Mouse (Mus musculus) 416B (cell line): ENCODE results near the gene Cox10.

Source experiments
- DNase-seq: peaks from one replicate; pipeline ENCODE4 v3.0.0; 2011; ENCODE audit warnings: low read depth

Cox10 gene

DNA sequence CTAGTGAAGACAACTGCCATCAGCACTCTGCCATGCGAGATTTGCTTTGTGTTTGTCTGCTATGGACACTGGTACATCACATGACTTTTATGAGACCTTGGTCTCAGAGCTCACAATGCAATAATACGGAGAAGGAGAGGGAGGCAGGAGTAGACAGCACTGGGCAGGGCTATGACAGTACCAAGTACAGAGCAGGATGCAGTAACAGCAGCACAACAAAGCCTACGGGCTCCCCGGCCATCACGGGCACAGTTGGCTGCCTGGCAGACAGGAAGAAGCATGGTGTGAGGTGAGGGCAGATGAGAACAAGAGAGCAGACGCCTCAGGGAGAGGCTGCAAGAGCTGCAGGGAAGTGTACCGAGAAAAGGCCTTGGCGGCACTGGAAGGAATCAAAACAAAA is 87.3 kb downstream of the Cox10 start:
- no peak for DNase-seq

DNA sequence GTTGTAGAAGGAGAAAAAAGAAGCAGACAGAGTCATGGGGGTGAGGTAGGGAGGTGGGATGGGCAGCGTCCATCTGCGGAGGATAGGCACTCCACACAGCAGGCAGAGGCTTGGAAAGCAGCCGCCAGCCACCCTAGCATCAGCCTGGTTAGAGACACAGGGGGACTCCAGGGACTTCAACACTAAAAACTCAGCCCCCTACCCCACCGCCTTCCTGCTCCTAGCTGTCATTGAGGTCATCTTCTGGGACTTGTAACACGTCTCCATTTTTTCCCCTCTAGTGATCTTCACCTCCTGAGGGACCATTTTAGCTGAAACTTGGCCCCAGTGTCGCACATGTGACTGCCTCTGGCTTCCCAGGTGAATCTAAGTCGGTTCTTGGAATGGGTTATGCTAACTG is 88.5 kb downstream of the Cox10 start:
- no peak for DNase-seq

DNA sequence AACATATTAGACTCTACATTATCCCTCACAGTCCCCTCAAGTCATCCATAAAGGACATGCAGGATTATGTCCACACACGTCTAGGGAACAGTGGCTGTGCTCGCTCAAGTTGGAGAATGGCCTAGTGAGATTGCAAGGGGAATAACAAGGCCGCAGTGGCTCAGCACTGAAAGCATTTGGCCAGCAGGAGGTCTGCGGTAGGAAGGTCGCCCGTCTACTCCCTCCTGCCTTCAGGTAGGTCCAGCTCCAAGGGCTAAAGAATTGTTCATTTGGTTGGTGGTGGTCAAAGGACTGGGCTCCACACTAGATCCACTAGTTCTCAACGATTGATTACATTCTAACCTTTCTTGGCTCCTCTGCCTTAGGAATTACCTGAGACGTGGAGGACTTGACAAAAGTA is 89.0 kb downstream of the Cox10 start:
- DNase-seq, result no peak

DNA sequence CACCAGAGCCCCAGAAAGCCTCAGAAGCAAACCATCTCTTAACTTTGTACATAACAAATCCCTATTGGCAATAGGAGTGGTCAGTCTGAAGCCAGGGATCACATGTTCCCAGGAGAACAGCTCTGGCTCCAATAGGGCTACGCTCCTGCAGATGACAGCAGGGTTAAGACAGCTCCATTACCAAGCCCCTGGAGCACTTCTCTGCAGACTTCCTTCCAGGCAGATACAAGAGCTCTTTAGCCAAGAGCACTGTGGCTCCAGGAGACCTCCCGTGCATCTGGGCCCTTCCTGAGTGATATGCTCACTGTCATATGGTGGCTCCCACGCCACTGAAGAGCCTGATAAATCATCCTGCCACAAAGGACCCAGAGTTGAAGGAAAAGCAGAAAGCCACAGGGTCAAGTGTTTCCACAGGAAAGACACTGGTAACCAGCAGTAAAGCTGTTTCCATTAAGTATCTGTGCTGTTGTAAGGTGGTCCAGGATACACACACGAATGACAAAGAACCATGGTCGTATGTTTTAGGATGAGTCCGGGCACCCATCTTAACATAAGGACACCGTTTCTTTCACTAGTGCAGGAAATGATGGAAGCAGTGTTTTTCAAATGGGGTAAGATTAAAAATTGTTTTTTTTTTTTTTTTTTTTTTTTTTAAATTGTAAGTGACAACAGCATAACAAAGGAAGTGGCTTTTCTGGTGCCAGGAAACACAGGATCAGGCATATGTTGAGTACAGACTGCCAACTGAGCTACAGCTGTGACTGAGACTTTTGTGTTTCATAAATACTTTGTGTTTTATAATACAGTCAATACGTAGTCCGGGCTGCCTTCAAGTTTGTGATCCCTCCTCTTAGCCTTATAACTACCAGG is 90.0 kb downstream of the Cox10 start:
- DNase-seq, result peak; percentile 79

DNA sequence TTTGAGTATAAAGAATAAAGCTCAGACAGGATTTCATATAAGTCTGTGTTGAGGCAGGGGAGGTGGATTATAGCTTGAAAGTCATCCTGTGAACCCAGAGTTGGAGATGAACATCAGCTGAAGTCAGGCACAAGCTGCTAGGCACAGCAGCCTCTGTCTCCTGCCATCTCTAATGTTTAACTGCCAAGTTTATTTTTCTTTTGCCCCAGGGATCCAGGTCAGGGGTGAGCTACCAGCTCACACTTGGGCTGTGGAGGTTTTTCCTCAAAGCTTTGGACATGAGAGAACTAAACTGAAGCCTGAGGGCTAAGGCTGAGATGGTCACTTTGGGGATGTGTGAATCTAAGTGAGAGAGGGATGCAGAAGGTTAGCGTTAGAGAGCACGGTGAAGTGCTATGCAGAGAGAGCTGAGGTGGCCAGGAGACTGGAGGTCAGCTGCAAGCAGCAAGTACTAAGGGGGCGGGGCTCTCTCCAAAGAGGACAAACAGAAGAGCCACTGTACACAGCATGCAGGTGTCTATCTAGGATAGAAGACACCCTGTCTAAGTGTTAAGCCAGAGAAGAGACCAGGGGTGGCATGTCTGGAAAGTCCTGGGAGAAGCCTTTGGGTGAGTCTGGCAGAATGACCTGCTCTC is 91.1 kb downstream of the Cox10 start:
- DNase-seq, result no peak

DNA sequence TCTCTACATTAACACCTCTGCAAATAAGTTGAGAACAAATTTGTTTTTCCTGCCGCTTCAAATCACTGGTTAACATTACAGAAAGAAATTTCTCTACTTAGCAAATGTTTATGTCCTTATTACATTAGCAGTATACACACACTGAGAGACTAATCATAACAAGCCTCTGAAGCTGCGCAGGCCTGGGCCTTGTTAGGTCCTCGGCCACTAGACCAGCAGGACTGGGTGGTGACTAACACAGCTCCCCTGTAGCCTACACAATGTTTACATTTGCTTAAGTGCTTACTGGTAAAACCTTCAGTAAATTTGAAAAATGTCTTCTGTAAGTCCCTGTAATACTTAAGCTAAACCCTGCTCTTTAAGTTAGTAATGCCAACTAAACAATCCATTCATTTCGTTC is 92.6 kb downstream of the Cox10 start:
- no peak for DNase-seq

DNA sequence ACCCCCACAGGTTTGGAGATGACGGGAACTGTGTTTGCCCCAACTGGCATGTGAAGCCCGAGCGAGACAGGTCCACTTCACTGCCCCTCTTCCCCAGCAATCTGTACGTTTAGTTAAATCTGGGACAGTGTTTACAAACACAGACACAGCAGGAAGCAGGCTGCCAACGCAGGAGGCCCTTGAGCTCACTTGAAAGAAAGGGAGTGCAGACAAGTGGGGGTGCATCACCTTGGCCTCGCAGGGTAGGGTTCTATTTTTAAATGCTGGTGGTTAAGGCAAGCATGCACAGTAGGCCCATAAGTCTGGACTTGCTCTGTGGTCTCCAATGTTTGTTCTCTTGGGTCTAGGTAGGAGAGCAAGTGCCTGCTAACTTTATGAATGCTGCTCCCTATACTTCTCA is 93.8 kb downstream of the Cox10 start:
- DNase-seq, result no peak

DNA sequence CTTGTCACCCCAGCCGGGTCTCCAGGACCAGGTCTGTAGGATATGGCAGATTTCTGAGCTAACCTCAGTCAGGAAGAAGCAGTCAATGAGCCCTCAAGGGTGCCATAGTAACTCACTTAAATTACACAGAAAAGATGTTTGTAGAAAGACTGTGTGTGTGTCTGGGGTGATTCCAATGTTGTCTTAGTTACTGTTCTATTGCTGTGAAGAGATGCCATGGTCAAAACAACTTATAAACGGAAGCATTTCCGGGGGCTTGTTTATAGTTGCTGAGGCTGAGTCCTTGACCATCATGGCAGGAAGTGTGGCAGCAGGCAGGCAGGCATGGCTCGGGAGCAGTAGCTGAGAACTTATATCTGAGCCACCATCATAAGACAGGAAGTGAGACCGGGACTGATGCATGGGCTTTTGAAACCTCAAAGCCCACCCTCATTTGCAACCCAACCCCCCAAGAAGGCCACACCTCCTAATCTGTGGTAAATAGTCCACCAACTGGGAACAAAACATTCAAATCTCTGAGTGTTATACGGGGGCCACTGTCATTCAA is 94.6 kb downstream of the Cox10 start:
- DNase-seq, result peak; percentile 78

DNA sequence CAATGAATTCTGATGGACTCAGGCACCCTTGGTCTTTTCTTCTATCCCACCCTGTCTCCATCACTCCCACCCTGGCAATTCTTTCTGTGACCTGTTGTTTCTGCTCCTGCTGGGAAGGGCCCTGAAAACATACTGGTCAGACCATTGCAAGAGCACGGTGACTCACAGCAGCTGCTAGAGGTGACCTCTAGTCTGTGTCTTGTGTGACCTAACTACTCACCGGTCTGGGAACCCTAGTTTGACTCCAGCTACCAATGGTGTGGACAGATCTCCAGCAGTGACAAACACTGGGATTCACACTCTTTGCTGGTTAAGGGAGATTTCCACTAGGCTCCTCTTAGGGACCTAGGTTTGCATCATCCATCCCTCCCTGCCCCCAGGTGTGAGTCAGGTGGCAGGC is 101.5 kb downstream of the Cox10 start:
- peak; percentile 22 for DNase-seq

DNA sequence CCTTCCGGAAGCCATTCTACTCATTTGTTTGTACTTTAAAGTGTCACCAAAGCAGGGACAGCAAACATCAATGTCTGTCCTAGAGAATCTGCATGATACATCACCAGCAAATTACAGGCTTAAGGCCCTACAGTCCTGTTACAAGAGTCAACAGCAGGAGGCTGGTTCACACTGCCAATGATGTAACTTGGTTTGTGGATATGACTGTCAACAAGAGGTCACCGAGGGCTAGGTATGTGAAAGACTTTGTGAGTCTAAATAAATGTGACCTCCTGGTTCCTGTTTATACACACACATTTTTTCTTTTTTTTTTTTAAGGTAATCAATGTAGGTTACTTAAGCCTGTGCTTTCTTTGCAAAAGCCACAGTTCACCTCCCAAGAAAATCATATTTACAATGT is 102.5 kb downstream of the Cox10 start:
- DNase-seq, result no peak

DNA sequence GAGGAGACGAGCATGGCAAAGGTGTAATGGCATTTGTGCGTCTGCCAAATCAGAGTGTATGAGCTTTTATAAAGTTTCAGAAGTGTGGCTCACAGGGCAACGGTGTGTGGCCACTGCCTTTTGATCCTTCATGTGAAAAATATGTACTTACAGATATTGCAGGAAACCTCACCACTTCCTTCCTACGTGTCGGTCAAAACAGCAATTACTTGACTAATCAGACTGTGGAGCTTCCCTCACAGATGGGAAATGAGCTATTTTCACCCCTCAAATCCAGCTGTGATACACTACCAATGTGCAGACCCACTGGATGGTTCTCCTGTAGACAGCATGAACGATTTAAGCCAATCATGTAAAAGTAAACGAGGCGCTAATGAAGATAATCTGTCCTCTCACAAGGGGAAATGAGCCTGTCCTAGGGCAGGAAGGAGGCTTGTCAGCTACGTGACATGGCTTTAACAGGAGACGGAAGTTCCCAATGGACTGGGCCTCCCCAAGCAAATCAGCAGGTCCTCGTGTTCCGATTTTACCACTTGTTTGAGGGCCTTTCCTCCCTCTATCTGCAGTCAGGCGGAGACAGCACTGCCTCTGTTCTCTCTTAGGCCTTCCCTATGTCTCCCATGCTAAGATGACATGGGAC is 103.9 kb downstream of the Cox10 start:
- DNase-seq, result peak; percentile 65

DNA sequence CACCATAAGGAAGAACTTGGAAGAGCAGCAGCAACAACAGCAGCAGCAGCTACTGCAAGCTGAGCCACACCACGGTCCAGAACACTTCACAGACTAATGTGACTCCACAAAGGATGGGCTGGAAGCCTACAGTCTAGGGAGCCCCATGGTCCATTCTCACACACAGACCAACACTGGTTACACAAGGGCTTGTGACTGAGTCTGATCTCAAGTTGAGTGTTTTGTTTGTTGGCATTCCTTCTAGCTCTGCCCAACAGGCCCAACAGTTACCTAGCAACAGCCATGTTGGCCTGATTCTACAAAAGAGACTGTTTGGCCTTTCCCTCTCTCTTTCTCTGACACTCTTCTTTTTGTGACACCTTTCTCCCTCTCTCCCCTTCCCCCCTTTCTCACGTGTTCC is 105.3 kb downstream of the Cox10 start:
- DNase-seq, result no peak

DNA sequence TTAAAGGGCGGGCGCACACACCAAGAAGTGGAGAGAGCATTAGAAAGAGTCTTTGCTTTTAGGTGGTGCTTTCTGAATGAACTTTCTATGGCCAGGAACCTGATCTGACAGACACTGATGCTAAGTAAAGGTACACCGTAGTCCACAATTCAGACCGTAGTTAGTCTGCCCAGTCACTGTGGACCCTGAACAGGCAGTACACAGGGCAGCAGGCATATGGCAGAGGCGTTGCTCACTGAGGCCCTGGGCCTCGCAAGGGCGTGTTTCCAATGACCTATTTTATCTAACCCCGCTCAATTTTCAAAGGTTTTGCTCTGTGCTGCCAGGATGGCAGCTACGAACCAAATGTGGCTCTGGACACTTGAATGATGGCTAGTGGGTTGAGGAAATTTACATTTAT is 107.8 kb downstream of the Cox10 start:
- DNase-seq, result no peak

DNA sequence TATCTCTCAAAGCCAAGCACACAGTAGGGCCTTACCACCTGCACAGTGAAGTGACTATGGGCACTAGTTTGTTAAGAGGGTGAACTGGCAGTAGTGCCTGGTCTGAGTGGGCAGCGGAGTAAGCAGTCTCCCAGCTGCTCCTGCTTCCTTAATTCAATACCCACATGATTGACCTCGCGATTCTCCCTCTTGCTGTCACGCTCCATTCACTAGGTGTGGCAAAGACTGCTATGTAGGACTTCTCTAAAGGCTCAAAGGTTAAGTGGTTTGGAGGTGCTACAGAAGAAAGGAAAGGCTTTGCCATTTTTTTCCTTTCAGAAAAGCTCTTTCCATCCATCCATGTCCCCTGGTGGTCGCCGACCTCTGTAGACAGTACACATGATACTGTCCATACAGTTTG is 108.5 kb downstream of the Cox10 start:
- no peak for DNase-seq

DNA sequence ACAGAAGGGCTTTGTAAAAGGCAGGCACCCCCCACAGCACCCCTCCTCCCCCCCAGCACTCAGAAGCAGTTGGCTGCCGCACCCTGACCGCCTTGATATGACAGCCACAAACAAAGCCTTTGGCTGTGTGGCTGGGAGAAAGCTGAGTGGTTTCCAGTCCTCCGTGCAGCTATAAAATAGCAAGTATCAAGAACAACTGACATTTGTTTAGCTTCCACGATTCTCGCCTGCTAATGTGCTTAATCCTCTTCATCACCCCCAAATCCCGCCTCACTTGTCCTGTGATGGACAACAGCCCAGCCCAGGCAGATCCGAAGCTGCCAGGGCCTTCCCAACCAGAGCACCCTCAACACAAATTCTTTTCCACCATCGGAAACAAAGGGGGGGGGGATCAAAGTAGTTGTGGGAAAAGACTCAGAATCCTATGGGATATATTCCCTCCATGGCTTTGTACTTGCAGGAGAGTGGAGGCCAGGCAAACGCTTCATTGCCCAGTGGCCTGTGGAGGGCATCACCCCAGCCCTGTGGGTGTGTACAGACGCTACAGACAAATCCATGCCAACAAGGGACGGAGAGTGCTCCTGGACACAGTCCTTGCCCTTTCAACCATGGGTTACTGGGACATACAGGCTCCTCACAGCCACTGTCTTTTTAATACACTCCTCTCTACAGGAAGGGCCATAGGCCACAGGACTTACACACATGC is 109.9 kb downstream of the Cox10 start:
- DNase-seq, result peak; percentile 9

DNA sequence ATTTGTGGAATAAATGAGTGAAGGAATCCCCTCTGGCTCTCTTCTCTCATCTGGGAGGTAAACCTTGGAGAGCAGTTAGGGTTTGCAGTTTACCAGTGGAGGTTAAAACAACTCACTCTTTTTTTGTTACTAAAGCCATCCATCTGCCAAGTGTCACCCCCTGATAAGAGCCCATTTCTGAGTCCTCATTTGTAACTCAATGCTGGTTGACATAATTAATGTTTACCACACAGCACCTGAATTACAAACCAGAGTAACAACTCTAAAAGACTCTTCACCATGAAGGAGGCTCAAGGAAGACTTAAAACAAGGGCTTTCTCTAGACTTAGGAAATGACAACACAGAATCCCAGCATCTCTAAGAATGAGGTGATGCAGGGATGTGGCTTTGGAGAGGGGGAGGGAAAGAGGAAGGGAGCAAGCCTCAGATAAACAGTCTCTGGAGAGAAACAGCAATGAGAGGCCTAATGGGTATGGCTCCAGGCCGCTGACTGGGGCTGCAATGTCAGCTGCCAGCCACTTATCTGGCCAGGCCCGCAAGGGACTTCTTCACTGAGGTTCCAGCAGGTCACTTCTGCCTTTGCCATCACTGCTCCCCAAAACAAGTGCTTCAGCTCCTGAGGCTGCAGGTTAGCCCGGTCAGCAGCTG is 110.8 kb downstream of the Cox10 start:
- no peak for DNase-seq

DNA sequence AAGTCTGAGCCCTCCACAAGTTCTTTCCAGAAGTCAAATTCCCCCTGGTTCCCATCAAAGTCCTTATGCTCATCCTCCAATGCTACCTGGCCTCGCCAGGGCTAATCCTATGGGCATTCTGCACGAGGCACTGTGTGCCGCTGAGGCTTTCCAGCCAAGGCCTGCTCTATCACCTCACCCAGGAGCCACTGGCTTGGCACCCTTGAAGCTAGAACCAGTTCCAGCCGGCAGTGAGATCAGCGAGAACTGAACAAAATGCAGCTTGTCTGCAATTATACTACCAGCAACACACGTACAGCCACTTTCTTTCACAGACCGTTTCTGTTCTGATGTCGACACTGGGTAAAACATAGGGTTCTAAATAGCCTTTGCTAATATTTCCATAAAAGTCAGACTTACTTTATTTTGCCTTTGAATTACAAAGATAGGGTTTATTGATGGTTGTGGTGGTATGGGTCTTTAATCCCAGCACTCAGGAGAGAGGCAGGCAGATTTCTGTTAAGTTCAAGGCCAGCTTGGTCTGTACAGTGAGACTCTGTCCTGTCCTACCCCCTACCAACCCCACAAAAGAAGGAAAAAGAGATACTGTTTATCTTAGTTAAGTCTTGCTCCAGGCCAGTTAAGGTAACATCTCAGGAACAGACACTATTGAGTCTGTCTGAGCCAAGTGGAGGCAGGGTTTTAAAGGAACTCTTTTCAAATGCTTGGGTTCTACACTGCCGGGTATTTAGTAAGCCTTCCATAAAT is 111.5 kb downstream of the Cox10 start:
- DNase-seq, result no peak

DNA sequence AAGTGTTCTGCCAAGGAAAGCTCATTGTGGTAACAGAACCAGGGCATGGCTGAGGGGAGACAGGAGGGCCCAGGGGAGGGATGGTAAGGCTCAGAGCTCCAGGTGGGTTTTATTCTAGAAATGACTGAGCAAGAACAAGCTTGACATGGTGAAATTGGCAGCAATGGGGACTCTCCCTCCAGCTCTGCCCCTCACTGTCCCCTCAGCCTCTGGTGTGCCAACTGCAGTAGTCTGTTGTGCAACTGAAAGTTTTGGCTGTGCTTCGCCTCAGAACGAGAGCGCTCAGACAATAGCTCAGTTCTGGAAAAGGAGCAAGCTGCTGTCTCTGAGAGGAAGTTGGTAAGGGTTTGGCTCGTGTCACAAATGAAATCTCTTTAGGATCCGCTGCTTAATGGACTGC is 113.8 kb downstream of the Cox10 start:
- no peak for DNase-seq

DNA sequence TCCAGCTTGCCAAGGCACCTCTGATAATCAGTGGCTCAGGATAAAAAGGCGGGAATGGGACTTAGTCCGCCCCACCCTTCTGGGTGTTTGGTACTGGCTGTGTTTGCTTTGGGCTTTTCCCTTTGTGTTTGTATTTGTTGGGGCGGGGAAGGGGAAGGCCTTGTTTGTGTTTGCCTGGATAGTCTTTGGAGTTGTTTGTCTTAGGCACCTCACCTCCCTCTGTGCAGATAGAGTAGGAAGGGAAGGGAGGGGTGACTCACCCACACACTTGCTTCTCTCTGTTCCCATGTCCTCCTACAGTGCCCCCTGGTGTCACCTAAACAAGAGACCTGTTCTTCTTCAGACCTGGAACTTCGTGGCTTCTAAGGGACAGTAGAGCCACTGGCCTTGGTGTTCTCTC is 122.1 kb downstream of the Cox10 start:
- peak; percentile 70 for DNase-seq

DNA sequence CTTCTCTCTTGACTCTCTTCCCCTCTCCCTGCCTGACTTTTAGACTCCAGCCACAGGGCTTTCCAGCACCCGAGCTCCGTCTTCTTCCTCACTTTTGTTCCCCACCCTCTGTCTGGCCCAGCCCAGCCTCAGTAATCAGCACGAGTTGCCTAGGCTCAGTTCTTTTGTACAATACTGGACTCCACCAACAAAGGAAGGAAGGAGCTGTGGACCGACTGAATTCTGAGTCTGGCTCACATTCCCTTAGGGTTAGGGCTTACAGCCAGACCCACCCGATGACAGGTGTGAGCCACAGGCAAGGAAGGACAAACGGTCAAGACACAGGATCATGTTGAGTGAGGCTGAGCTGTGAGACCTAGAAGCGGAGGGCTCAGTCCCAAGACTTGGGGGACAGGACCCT is 122.5 kb downstream of the Cox10 start:
- DNase-seq, result no peak

DNA sequence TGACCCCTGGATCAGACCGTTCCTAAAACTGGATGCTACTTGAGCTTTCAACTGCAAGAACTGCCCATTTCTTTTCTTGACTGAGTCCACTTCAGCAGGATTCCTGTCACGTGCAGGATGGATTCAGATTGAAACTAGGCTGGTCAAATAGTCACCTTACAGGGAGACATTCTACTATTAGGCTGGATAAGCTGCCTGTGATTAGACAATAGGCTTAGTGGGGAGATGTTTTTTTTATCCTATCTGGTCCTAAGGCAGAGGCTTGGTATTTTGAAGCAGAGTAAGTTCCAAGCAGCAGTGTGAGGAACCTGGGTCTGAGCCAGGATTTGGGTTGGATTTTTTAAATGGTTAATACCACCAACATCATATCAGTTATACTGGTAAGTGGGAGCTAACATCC is 125.4 kb downstream of the Cox10 start:
- no peak for DNase-seq
